Mouse (Mus musculus) lung, adult 2 months (tissue): Measurements from ENCODE around the gene Slc6a9.

ENCODE experiments used
- CTCF ChIP-seq: fragments of 200-500 bp; IDR thresholded peaks from 2 replicates; pipeline ENCODE4 v1.5.1; 2011; ENCODE audit warnings: mild to moderate bottlenecking, low read length, control low read depth; ENCODE audit not compliant: insufficient read depth
- POLR2A ChIP-seq: fragments of 200-500 bp; IDR thresholded peaks from 2 replicates; pipeline ENCODE4 v1.6.1; 2011; ENCODE audit warnings: low read depth, mild to moderate bottlenecking, control low read depth, low read length, borderline replicate concordance; ENCODE audit errors: extremely low read depth

- TF ChIP-seq CTCF (no peak), POLR2A (no peak)
These were observed 81.3 kb downstream of the Slc6a9 start for GRCm38 (mm10) chr4:117915489-117916105.
